Mouse (Mus musculus) G1E (cell line): ENCODE results near the gene Obox3. TPM values are rescaled to one million over a fixed set of nuclear protein-coding genes. Genes with fewer than 3 reads are reported as not detected.
"Not testable (repeated sequence)": the region's sequence is repeated elsewhere in the genome, so short reads cannot be mapped to it uniquely, and the experiment has no call there.

Source experiments
- ATAC-seq: 2 replicates; pipeline ENCODE4 v1.8.0; 2016; ENCODE audit warnings: mild to moderate bottlenecking; ENCODE audit not compliant: insufficient number of reproducible peaks, poor library complexity, low FRiP score, severe bottlenecking; ENCODE audit errors: extremely low read depth
- DNase-seq: peaks from one replicate; pipeline ENCODE4 v3.0.0; 2012; ENCODE audit warnings: low spot score
- H3K27me3 ChIP-seq: 2 replicates; pipeline ENCODE4 v1.6.1; 2012; ENCODE audit warnings: mild to moderate bottlenecking, low read length, inconsistent platforms; ENCODE audit not compliant: insufficient read depth
- H3K36me3 ChIP-seq: replicated peaks from 2 replicates; pipeline ENCODE3; 2012; ENCODE audit warnings: mild to moderate bottlenecking, inconsistent platforms
- H3K4me1 ChIP-seq: 2 replicates; pipeline ENCODE4 v1.6.1; 2012; ENCODE audit warnings: low read depth, low read length, inconsistent platforms, mixed read lengths; ENCODE audit not compliant: insufficient read depth
- H3K4me3 ChIP-seq: 2 replicates; pipeline ENCODE4 v1.5.1; 2012; ENCODE audit warnings: low read depth, mild to moderate bottlenecking, inconsistent platforms, low read length, moderate library complexity, mixed read lengths
- H3K9me3 ChIP-seq: replicated peaks from 2 replicates; pipeline ENCODE4 v1.6.1; 2012; ENCODE audit warnings: inconsistent platforms
- polyA plus RNA-seq: library from polyadenylated mRNA; stranded (reverse); fragments of >175 nt; gene quantifications from 2 replicates; pipeline ENCODE4 v1.2.3, GENCODE M21; 2012
- total RNA-seq, 2 experiments: library from RNA; stranded (forward) in 1 of 2; stranded (reverse) in 1 of 2; fragments of 200-1000 nt in 1 of 2; fragments of >200 nt in 1 of 2; fragmentation: Nextera tagmentation in 1 of 2; gene quantifications; 2 replicates each; pipeline ENCODE4 v1.2.3; 2014 to 2017

Obox3 gene
- total RNA-seq (2014; fragmentation: Nextera tagmentation) = not detected in 2 replicates
- total RNA-seq (2017) = 0.17 and 0.27 TPM in 2 replicates
- not detected in 2 replicates for polyA plus RNA-seq

- H3K9me3 ChIP-seq, H3K4me3 ChIP-seq, H3K4me1 ChIP-seq, ATAC-seq, DNase-seq, H3K27me3 ChIP-seq, H3K36me3 ChIP-seq: not testable (repeated sequence)
Observed at GRCm38 (mm10) chr7:15639802-15640201, at the start of gene Obox3. Gene Obox3, minus strand, starts transcription at chr7:15639902.

DNA sequence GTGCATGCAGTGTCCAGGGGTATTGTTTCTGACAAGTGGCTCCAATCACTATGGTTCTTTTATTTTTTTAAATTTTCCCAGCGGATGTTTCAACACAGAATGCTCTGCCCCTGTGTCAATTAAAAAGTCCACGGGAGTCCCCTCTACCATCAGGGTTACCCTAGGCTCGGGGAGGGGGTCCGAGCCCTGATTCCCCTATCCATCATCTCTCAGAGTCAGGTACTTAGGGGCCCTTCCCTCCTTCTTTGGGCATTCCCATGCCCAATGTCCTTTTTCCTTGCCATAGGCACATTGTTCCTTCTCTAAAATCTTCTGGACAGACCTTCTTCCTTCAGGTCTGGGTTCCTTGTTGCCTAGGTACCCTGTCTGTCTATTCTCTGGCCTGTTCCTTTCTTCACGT, 130.3 kb downstream of the Obox3 start:
- ATAC-seq, DNase-seq, H3K4me1 ChIP-seq, H3K27me3 ChIP-seq, H3K4me3 ChIP-seq, H3K36me3 ChIP-seq, H3K9me3 ChIP-seq: not testable (repeated sequence)

Other genes with a start within 250 kb of the Obox3 start
- not detected in 2 replicates for gene Obox5, start 110.2 kb upstream of the Obox3 start, total RNA-seq (2014; fragmentation: Nextera tagmentation)
- 0.22 and 0.35 TPM in 2 replicates for gene Obox5, start 110.2 kb upstream of the Obox3 start, total RNA-seq (2017)
- gene Obox5, start 110.2 kb upstream of the Obox3 start, polyA plus RNA-seq = not detected in 2 replicates
- gene Obox6, start 199.8 kb upstream of the Obox3 start, total RNA-seq (2014; fragmentation: Nextera tagmentation) = not detected in 2 replicates
- gene Obox6, start 199.8 kb upstream of the Obox3 start, total RNA-seq (2017) = 0.16 TPM in 1 of 2 replicates, not detected in the other
- not detected in 2 replicates for gene Obox6, start 199.8 kb upstream of the Obox3 start, polyA plus RNA-seq
- gene Crx, start 240.1 kb upstream of the Obox3 start, total RNA-seq (2014; fragmentation: Nextera tagmentation) = not detected in 2 replicates
- gene Crx, start 240.1 kb upstream of the Obox3 start, total RNA-seq (2017) = 0.05 and 0.06 TPM in 2 replicates
- gene Crx, start 240.1 kb upstream of the Obox3 start, polyA plus RNA-seq = not detected in 2 replicates
- gene Crxos, start 242.7 kb upstream of the Obox3 start, total RNA-seq (2014; fragmentation: Nextera tagmentation) = not detected in 2 replicates
- 0.38 TPM in 1 of 2 replicates, not detected in the other for gene Crxos, start 242.7 kb upstream of the Obox3 start, total RNA-seq (2017)
- gene Crxos, start 242.7 kb upstream of the Obox3 start, polyA plus RNA-seq = not detected in 2 replicates